Mouse (Mus musculus) liver, embryonic 12.5 days (tissue): ENCODE data around the gene Orc5. TPM values are rescaled to one million over a fixed set of nuclear protein-coding genes. Genes with fewer than 3 reads are reported as not detected.

ENCODE experiments used
- ATAC-seq: fragments of 200-750 bp; cut with Nextera tagmentation; 2 replicates; pipeline ENCODE4 v1.8.0; 2017; ENCODE audit warnings: moderate number of reproducible peaks, mild to moderate bottlenecking, moderate library complexity
- H3K27ac ChIP-seq: fragments of 300-500 bp; sonication (generic); 2 replicates; pipeline ENCODE4 v1.5.1; 2016; ENCODE audit warnings: mild to moderate bottlenecking
- H3K27me3 ChIP-seq: fragments of 300-500 bp; sonication (generic); replicated peaks from 2 replicates; pipeline ENCODE4 v1.6.1; 2016; ENCODE audit warnings: mild to moderate bottlenecking, moderate library complexity
- H3K36me3 ChIP-seq: fragments of 300-500 bp; sonication (generic); 2 replicates; pipeline ENCODE4 v1.6.1; 2016; ENCODE audit warnings: mild to moderate bottlenecking, moderate library complexity
- H3K4me1 ChIP-seq: fragments of 300-500 bp; sonication (generic); 2 replicates; pipeline ENCODE4 v1.6.1; 2016
- H3K4me2 ChIP-seq: fragments of 300-500 bp; sonication (generic); 2 replicates; pipeline ENCODE4 v1.6.1; 2016; ENCODE audit warnings: mild to moderate bottlenecking, moderate library complexity
- H3K4me3 ChIP-seq: fragments of 300-500 bp; sonication (generic); 2 replicates; pipeline ENCODE4 v1.5.1; 2016; ENCODE audit warnings: mild to moderate bottlenecking, moderate library complexity
- H3K9ac ChIP-seq: fragments of 300-500 bp; sonication (generic); 2 replicates; pipeline ENCODE4 v1.6.1; 2016; ENCODE audit warnings: mild to moderate bottlenecking, moderate library complexity
- H3K9me3 ChIP-seq: fragments of 300-500 bp; sonication (generic); replicated peaks from 2 replicates; pipeline ENCODE4 v1.6.1; 2016; ENCODE audit warnings: mild to moderate bottlenecking, moderate library complexity
- WGBS: fragments of 180-500 bp; shearing (Covaris S2); methylation state at CpG from one replicate; pipeline ENCODE4 v1.1.7; 2016; ENCODE audit not compliant: insufficient replicate concordance; 5-methylcytosine and 5-hydroxymethylcytosine counted together
- polyA plus RNA-seq: library from polyadenylated mRNA; unstranded; fragments of >200 nt; fragmentation: Nextera tagmentation; extraction: Ambion mirVana; gene quantifications from 2 replicates; pipeline ENCODE4 v1.2.1, GENCODE M21; 2016

Orc5 gene
- polyA plus RNA-seq, 1 experiment from 2014 or later: 72.8 TPM

DNA sequence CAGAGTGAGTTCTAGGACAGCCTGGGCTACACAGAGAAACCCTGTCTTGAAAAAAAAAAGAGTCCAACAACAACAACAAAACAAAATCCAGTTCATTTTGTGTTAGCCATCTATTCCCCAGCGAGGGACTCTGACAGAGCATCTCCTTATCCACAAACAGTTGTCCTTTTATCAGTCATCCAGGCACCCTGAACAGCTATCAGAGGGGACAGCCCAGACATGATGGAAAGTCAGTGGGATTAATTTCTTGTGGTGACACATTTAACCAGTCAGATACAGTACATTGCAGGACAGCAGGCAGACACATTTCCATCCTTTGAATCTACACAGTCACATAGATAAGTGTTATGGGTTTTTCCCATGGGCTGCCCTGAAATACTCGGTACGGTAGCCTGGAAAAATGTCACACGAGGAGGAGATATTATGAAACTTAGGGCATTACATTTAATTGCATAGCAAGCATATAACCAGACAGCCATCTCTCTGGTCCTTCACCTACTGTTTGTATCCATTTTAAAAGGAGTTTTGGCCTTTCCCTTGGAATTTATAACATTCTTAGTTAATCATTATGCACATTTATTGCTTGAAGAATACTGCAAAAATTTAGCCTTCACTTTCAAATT is 7.4 kb upstream of the Orc5 start:
- ATAC-seq: peak; percentile 99
- H3K4me2 ChIP-seq: peak overlapping the region; percentile 51
- H3K9me3 ChIP-seq: peaks cover 15% of the 10 kb centered on the region
- H3K9ac ChIP-seq: 0 out of 2 replicates have a peak overlapping the region, but pooled peaks have one; percentile 52
- H3K36me3 ChIP-seq: peaks cover 16% of the 10 kb centered on the region
- no peak overlapping the region; the same call in 1 of the 2 replicates for H3K4me3 ChIP-seq
- peaks cover 25% of the 10 kb centered on the region for H3K4me1 ChIP-seq
- no peaks in the 10 kb centered on the region for H3K27me3 ChIP-seq
- 32% methylated on average over 4 of the region's 4 CpGs for WGBS
- H3K27ac ChIP-seq: peak overlapping the region; percentile 90

DNA sequence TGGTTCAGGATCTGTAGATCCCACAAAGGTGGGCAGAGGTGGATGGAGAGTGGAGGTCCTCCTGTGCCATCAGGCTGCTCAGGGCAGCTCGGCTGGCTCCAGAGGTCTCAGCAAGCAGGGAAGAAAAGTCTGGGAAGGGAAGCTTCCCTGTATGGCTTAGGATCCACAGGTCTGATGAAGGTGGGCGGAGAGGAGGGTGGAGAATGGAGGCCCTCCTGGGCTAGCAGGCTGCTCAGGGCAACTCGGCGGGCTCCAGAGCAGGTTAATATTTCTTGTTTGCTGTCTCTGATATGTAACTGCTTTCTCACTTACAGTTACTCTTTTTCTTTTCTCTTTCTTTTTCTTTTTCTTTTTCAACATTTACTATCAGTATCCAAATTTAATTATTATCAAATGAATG is 6.5 kb upstream of the Orc5 start:
- Histone ChIP-seq H3K36me3 (peaks cover 16% of the 10 kb centered on the region), H3K27ac (peak overlapping the region; percentile 90), H3K4me3 (no peak overlapping the region), H3K9ac (no peak overlapping the region), H3K27me3 (no peaks in the 10 kb centered on the region), H3K4me2 (peak overlapping the region; percentile 51), H3K4me1 (peaks cover 25% of the 10 kb centered on the region), H3K9me3 (peaks cover 18% of the 10 kb centered on the region)
- ATAC-seq: peak; percentile 63; the same call in 1 of the 2 replicates
- WGBS: 75% methylated on average over 4 of the region's 4 CpGs

DNA sequence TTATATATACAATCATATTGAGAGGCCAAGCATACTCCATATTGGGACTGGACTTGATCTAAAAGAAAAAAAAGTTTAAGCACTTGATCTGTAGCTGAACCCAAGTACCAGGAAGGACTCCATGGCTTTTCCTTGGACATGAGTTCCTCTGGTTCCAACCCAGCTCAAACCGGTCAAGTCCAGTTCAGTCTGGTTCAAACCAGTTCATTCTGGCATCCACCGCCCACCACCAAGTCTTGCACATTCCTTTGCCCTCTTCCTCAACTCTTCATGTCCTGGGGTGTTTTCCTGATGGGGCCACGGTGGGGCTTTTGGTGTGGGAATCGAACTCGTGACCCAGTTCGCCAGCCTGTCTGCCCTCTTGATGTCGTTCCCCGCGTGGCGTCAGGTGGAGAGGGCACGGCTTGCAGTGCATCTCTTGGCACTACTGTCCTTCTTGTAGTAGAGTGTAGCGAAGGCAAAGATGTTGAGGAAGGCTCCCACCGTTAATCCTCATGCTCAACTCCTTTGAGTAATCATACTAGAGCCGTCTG is 2.1 kb upstream of the Orc5 start:
- H3K27ac ChIP-seq: no peak overlapping the region
- ATAC-seq: no peak
- H3K4me3 ChIP-seq: no peak overlapping the region
- WGBS: 87% methylated on average over 14 of the region's 14 CpGs
- no peak overlapping the region for H3K4me2 ChIP-seq
- no peaks in the 10 kb centered on the region for H3K27me3 ChIP-seq
- no peak overlapping the region for H3K9ac ChIP-seq
- H3K9me3 ChIP-seq: peaks cover 18% of the 10 kb centered on the region
- peaks cover 20% of the 10 kb centered on the region for H3K36me3 ChIP-seq
- H3K4me1 ChIP-seq: peaks cover 39% of the 10 kb centered on the region

DNA sequence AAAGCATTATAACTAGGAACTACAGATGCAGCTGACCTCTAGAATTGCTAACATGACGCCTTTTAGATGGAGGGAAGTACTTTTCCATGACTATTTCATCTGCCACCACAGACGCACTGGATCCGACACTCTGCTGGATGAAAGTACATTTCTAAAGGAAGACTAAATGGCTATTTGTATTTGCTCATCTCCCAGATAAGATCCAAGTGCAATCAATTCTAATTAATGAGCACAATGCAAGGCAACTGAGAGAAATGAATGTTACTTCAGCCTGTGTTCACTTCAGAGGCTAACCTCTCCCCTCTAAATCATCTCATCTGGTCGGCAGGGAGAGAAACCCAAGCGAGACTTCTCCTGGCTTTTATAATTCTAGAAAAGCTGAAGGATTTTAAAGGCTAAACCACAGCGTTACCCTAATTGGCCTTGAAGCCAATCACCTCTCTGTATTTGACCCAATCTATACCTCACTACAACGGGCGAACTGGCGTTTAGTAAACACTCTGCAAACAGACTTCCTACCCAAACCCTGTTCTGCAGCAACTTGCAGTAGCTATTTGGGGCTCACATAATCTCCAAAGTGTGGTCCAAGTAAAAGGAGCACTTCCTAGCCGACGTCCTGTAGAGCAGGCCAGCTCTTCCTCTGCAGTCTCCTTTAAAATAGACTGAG is 730 bp downstream of the Orc5 start:
- 3% methylated on average over 11 of the region's 11 CpGs for WGBS
- H3K27ac ChIP-seq: peak overlapping the region; percentile 93
- H3K4me3 ChIP-seq: peak overlapping the region; percentile 76
- peak; percentile 9; the same call in 1 of the 2 replicates for ATAC-seq
- H3K36me3 ChIP-seq: peaks cover 41% of the 10 kb centered on the region
- peak overlapping the region; percentile 68 for H3K4me2 ChIP-seq
- H3K27me3 ChIP-seq: no peaks in the 10 kb centered on the region
- peaks cover 16% of the 10 kb centered on the region for H3K9me3 ChIP-seq
- H3K4me1 ChIP-seq: peaks cover 53% of the 10 kb centered on the region
- H3K9ac ChIP-seq: peak overlapping the region; percentile 85

DNA sequence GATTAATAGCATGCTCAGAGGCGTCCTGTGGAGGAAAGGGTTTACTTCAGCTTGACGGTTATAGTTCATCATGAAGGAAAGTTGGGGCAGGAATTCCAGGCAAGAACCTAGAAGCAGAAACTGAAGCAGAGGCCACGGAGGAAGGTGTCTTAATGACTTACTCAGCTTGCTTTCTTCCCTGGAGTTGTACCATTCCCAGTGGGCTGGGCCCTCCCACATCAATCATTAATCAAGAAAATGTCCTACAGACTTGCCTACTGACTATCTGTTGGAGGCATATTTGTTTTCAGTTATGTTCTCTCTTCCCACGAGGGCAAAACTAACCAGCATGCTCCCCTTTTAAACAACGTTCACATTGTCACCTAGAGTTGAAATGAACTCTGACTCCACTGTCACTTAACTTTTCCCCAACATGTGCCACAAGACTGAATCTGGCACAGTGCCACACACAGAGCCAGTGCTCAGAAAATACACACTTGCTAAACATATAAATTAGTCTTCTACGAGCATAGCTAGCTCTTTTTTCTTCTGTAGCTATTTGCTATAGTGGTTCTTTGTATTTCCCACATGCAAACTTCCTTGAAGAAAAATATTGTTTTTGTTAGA is 1.6 kb downstream of the Orc5 start:
- ATAC-seq: no peak
- Histone ChIP-seq H3K4me1 (peaks cover 60% of the 10 kb centered on the region), H3K9ac (peak overlapping the region; percentile 85), H3K4me3 (peak overlapping the region; percentile 76), H3K27ac (peak overlapping the region; percentile 93), H3K36me3 (peaks cover 41% of the 10 kb centered on the region), H3K4me2 (peak overlapping the region; percentile 68), H3K9me3 (peaks cover 8% of the 10 kb centered on the region; the same call in 1 of the 2 replicates), H3K27me3 (no peaks in the 10 kb centered on the region)
- 50% methylated on average over 6 of the region's 6 CpGs for WGBS

DNA sequence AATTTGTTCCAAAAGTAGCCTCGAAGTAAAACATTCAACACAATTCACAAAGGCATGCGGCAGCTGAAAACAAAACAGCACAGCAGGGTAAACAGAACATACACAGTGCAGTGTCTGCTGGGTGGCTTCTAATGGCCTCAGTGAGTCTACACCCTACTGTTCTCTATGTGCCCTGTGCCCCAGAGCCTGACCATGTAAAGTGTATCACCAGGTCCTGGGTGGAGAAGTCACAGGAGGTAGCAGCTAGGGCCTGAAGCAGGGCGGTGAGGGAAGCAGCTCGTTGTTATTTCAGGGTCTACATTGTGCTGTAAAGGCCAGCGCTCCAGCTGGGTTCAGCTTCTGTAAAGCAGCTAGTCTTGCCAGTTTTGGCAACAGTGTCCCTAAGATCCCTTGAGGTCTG is 3.7 kb downstream of the Orc5 start:
- peak overlapping the region; percentile 58 for H3K9ac ChIP-seq
- H3K4me2 ChIP-seq: peak overlapping the region; percentile 54
- no peaks in the 10 kb centered on the region for H3K27me3 ChIP-seq
- no peak for ATAC-seq
- H3K36me3 ChIP-seq: peaks cover 57% of the 10 kb centered on the region
- WGBS: 85% methylated on average over 5 of the region's 5 CpGs
- H3K4me1 ChIP-seq: peaks cover 76% of the 10 kb centered on the region
- H3K27ac ChIP-seq: peak overlapping the region; percentile 93
- no peaks in the 10 kb centered on the region for H3K9me3 ChIP-seq
- H3K4me3 ChIP-seq: peak overlapping the region; percentile 13; the same call in 1 of the 2 replicates

DNA sequence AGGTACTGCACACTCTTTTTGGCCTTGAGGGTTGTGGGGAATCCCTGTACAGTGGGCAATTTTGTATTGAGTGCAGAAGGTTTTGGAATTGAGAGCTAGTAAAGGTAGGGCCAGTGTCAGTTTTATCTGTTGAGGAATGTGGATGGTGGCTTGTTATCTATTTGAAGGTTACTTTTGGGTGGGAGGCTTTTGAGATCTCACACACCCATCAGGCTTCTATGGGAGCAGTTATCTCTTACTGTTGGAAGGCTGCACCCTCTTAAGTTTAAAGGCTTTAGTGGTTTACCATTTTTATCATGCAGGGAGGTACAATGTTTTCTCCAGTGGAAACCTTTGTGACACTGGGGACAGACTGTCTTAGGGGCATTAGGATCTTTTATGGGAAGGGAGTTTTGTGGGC is 4.9 kb downstream of the Orc5 start:
- H3K27me3 ChIP-seq: no peaks in the 10 kb centered on the region
- ATAC-seq: peak; percentile 80
- H3K4me2 ChIP-seq: peak overlapping the region; percentile 54
- H3K9me3 ChIP-seq: no peaks in the 10 kb centered on the region
- H3K9ac ChIP-seq: peak overlapping the region; percentile 59
- H3K4me1 ChIP-seq: peaks cover 77% of the 10 kb centered on the region
- H3K4me3 ChIP-seq: peak overlapping the region; percentile 19; the same call in 1 of the 2 replicates
- H3K36me3 ChIP-seq: peaks cover 69% of the 10 kb centered on the region
- peak overlapping the region; percentile 93 for H3K27ac ChIP-seq

DNA sequence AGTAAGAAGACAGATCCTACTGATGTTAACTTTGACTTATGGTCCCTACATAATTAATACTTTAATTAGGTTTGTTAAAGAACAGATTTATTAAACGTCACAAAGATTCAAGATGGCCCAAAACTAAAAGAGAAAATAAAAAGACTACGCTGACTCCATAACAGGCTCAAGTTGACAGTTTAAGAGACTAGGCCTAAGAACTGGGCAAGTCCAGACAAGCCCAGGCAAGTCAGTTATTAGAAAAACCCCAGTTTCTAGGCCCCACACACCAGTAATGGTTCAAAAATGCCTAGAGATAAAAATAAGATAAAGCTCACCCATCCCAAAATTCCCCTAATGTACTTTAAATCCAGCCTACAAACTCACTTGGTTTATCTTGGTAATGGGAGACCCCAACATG is 7.6 kb downstream of the Orc5 start:
- no peak for ATAC-seq
- Histone ChIP-seq H3K9me3 (no peaks in the 10 kb centered on the region), H3K9ac (no peak overlapping the region), H3K4me3 (no peak overlapping the region), H3K27me3 (no peaks in the 10 kb centered on the region), H3K36me3 (peaks cover 88% of the 10 kb centered on the region), H3K4me2 (no peak overlapping the region; the same call in 1 of the 2 replicates), H3K4me1 (peaks cover 67% of the 10 kb centered on the region), H3K27ac (no peak overlapping the region)
- WGBS: 89% methylated on average over 2 of the region's 2 CpGs

DNA sequence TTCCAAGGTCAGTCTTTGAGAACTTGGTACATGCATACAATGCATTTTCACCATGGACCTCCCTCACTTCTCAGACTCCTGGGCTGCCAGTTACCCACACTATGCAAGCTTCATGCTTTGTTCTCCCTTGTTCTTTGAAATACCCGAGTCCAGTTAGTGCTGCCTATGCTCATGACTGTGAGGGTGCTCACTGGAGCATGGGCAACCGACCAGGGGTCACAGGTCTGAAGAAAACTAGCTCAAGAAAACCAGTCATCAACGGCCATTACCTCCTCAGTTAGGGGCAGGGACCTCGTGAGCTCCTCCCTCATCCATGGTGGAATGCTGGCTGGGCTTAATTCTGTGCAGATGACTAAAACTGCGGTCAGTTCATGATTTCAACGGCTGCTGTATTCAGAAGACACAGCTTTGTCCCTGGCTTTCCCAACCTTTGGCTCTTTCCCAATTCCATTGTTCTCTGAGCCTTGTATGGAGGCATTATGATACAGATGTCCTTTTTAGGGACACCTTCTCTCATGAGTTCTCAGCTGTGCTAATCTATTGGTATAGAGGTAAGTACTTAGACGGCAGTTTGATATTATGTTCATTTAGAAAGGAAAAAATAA is 11.1 kb downstream of the Orc5 start:
- 88% methylated on average over 7 of the region's 7 CpGs for WGBS
- H3K27ac ChIP-seq: no peak overlapping the region
- no peaks in the 10 kb centered on the region for H3K27me3 ChIP-seq
- no peak for ATAC-seq
- H3K36me3 ChIP-seq: peaks cover 88% of the 10 kb centered on the region
- no peak overlapping the region for H3K9ac ChIP-seq
- H3K4me1 ChIP-seq: peaks cover 34% of the 10 kb centered on the region
- H3K4me2 ChIP-seq: no peak overlapping the region
- no peak overlapping the region for H3K4me3 ChIP-seq
- no peaks in the 10 kb centered on the region for H3K9me3 ChIP-seq

DNA sequence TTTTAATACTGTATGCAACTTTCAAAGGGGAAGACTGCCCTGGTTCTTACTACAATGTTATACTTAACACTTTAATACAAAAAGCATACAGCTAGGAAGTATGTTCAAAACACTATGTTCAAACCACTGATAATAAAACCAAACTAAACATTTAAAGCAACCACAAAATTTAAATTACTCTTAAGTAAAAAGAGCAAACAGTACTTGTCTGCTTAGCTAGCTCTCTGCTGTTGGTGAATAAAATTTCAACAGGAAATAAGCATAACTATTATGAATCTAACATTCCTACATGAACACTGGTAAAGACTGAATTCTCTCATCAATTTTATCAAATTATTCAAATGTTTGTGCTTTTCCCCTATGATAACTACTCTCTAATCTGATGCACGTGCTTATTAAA is 13.5 kb downstream of the Orc5 start:
- no peaks in the 10 kb centered on the region for H3K9me3 ChIP-seq
- H3K4me1 ChIP-seq: peaks cover 17% of the 10 kb centered on the region
- peaks cover 79% of the 10 kb centered on the region for H3K36me3 ChIP-seq
- H3K27me3 ChIP-seq: no peaks in the 10 kb centered on the region
- 79% methylated on average over 1 of the region's 1 CpGs for WGBS
- H3K4me3 ChIP-seq: no peak overlapping the region
- no peak overlapping the region for H3K9ac ChIP-seq
- ATAC-seq: no peak
- H3K27ac ChIP-seq: no peak overlapping the region
- no peak overlapping the region for H3K4me2 ChIP-seq

DNA sequence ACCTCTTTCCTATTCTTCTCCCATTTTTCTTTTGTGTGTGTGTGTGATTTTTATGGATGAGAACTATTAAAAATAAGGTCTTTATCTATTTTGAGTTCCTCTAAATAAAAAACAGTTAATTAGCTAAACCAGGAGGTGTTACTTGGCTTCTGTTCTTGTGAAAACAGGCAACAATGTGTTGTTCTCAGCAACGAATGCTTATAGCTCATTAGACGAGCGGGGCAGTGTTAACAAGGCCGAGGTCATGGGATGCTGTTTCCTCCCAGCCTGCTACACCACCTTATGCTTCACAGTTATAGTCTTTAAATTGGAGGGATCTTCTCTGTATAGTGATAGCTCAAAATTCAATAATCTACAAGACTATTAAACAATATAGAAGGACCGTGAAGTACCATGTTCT is 17.7 kb downstream of the Orc5 start:
- no peaks in the 10 kb centered on the region for H3K9me3 ChIP-seq
- H3K4me3 ChIP-seq: no peak overlapping the region
- no peak for ATAC-seq
- H3K27ac ChIP-seq: no peak overlapping the region
- 92% methylated on average over 5 of the region's 5 CpGs for WGBS
- no peaks in the 10 kb centered on the region for H3K4me1 ChIP-seq
- H3K9ac ChIP-seq: no peak overlapping the region
- no peaks in the 10 kb centered on the region for H3K27me3 ChIP-seq
- peaks cover 76% of the 10 kb centered on the region for H3K36me3 ChIP-seq
- no peak overlapping the region for H3K4me2 ChIP-seq

DNA sequence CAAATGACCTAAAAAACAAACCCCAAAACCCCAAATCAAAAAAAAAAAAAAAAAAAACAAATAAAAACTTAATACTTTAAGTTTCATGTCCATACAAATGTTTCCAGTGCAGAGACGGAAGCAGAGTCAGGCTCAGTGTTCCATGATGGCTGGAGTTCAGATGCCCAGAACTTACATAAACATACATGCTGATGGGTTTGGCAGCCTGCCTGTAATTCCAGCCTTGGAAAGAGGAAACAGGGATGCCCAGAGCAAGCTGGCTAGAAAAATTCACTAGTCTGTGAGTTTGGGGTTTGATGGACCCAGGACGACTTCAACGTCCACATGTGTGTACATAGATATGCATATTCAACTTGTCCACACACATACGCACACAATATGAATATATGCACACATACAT is 27.6 kb downstream of the Orc5 start:
- WGBS: 93% methylated on average over 4 of the region's 4 CpGs
- Histone ChIP-seq H3K4me2 (no peak overlapping the region), H3K9ac (no peak overlapping the region), H3K4me1 (no peaks in the 10 kb centered on the region), H3K36me3 (peaks cover 81% of the 10 kb centered on the region), H3K4me3 (no peak overlapping the region), H3K27me3 (no peaks in the 10 kb centered on the region), H3K9me3 (no peaks in the 10 kb centered on the region), H3K27ac (no peak overlapping the region)
- ATAC-seq: no peak
